Mouse (Mus musculus) urinary bladder, postnatal 0 days (tissue): ENCODE data around the gene Tas2r122. TPM values are rescaled to one million over a fixed set of nuclear protein-coding genes. Genes with fewer than 3 reads are reported as not detected.

Experiments
- polyA plus RNA-seq: library from polyadenylated mRNA; unstranded; fragments of >200 nt; fragmentation: Nextera tagmentation; extraction: Ambion mirVana; gene quantifications from 2 replicates; pipeline ENCODE4 v1.2.1, GENCODE M21; 2015

Gene Tas2r122
- not detected in 2 replicates for polyA plus RNA-seq

GRCm38 (mm10) chr6:132711828-132712227 is at the start of gene Tas2r122:
Gene Tas2r122, minus strand, starts transcription at chr6:132711928.

GRCm38 (mm10) chr6:132754430-132754829 is 42.7 kb upstream of the Tas2r122 start, which contains the start of gene Tas2r124:
Gene Tas2r124, plus strand, starts transcription at chr6:132754730.

GRCm38 (mm10) chr6:132737935-132738334 is 26.2 kb upstream of the Tas2r122 start, which contains the start of gene Tas2r115:
Gene Tas2r115, minus strand, starts transcription at chr6:132738035.

GRCm38 (mm10) chr6:132700907-132701306 is 10.8 kb downstream of the Tas2r122 start, which contains the start of gene Tas2r121:
Gene Tas2r121, minus strand, starts transcription at chr6:132701007.

Other genes with a start within 250 kb of the Tas2r122 start
- not detected in 2 replicates for gene Prh1, start 142.1 kb downstream of the Tas2r122 start, polyA plus RNA-seq
- not detected in 2 replicates for gene Prp2, start 116.0 kb downstream of the Tas2r122 start, polyA plus RNA-seq
- gene A630073D07Rik, start 60.4 kb downstream of the Tas2r122 start, polyA plus RNA-seq = not detected in 2 replicates
- gene Tas2r120, start 55.0 kb downstream of the Tas2r122 start, polyA plus RNA-seq = not detected in 2 replicates
- gene Tas2r121, start 10.9 kb downstream of the Tas2r122 start, polyA plus RNA-seq = not detected in 2 replicates
- not detected in 2 replicates for gene Tas2r115, start 26.1 kb upstream of the Tas2r122 start, polyA plus RNA-seq
- not detected in 2 replicates for gene Tas2r124, start 42.8 kb upstream of the Tas2r122 start, polyA plus RNA-seq
- not detected in 2 replicates for gene Tas2r102, start 50.2 kb upstream of the Tas2r122 start, polyA plus RNA-seq
- not detected in 2 replicates for gene Tas2r136, start 66.2 kb upstream of the Tas2r122 start, polyA plus RNA-seq
- not detected in 2 replicates for gene Tas2r117, start 90.9 kb upstream of the Tas2r122 start, polyA plus RNA-seq
- gene Tas2r123, start 135.2 kb upstream of the Tas2r122 start, polyA plus RNA-seq = not detected in 2 replicates
- gene Tas2r116, start 143.5 kb upstream of the Tas2r122 start, polyA plus RNA-seq = not detected in 2 replicates
- not detected in 2 replicates for gene Tas2r110, start 156.1 kb upstream of the Tas2r122 start, polyA plus RNA-seq
- not detected in 2 replicates for gene Tas2r113, start 181.1 kb upstream of the Tas2r122 start, polyA plus RNA-seq
- not detected in 2 replicates for gene Tas2r125, start 197.7 kb upstream of the Tas2r122 start, polyA plus RNA-seq
- gene Tas2r129, start 239.2 kb upstream of the Tas2r122 start, polyA plus RNA-seq = not detected in 2 replicates
- not detected in 2 replicates for gene Tas2r131, start 246.0 kb upstream of the Tas2r122 start, polyA plus RNA-seq